Mouse (Mus musculus) megakaryocyte progenitor cell, adult 5-6 weeks (primary cell): Measurements from ENCODE around the gene B3gntl1. TPM values are rescaled to one million over a fixed set of nuclear protein-coding genes. Genes with fewer than 3 reads are reported as not detected.

Experiments
- ATAC-seq: replicated peaks from 2 replicates; pipeline ENCODE4 v1.8.0; 2016; ENCODE audit warnings: mild to moderate bottlenecking, moderate TSS enrichment, inconsistent platforms; ENCODE audit not compliant: poor library complexity
- total RNA-seq, 2 experiments: library from RNA; stranded (forward) in 1 of 2; stranded (reverse) in 1 of 2; fragments of 157-497, 149-512 nt in 1 of 2; fragments of 200-1000 nt in 1 of 2; gene quantifications; 2 replicates each; pipeline versions ENCODE4 v1.2.3 to v1.2.4; 2015 to 2017

B3gntl1 gene
- total RNA-seq (2015) (3.2 and 6.6 TPM in 2 replicates), total RNA-seq (2017) (8.0 and 8.6 TPM in 2 replicates)

DNA sequence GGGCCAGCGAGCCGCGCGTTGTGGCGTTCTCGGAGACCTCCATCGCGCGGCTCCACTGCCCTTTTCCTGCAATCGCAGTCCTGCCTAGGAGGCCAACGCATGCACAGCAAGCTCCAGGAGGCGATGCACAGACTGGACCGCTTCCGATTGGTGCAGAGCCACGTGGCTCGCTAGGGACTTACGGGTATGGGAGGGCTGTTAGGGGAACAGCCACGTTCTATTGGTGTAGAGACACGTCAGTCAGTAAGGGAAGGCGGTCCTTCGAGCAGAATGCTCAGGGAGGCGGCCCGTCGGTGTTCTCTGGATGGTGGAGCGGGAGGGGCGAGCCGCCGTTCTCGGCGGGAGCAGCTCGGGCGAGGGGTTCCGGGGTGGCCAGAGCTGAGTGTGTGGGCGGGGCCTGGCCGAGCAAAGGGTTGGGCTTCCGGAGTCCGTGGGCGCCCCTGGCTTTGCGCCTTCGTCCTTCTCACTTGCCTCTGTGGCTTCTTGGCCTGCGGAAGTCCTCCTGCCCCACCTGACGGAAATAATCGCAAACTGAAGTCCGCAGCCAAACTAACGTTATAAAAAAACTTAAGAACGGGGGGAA lies at the start of gene B3gntl1:
B3gntl1 (minus strand) TSS at position 164 of the 583 bp plus-strand sequence.
- peak; percentile 96 for ATAC-seq

DNA sequence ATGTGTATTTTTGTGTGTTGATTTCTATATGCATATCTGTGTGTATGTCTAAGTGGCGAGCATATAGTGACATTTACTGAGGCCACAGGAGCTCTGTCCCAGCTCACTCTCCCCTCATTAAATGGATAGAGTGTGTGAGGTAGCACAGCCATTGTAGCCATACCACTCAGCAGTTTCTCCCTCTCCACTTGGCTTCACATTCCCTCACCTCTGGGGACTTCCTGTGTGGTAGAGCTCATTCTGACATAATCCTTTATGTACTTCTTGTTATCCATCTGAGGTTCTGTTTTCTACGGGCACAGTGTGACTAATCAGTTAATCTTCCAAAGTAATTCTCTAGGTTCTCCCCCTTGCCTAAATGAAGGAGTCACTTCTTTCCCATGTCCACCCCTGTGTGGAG lies 49.5 kb upstream of the B3gntl1 start:
- ATAC-seq = peak; percentile 45

DNA sequence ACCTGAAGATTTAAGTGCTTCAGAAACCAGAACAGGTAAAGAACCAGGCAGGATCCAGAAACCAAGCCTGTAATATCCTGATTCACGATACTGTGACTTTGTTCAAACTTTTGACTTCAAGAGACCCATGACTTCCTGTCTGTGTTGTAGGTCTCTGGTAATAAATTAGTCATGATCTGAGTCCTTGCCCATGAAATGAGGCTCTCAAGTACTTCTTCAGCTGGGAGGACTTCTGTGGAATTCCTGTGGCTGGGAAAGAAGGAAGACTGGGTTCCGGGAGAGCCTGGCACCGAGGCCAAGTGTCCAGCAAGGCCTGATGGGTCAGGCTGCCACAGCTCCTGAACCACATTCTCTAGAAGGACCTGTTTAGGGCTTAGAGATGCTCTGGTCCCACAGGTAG lies 47.8 kb upstream of the B3gntl1 start:
- ATAC-seq = no peak

DNA sequence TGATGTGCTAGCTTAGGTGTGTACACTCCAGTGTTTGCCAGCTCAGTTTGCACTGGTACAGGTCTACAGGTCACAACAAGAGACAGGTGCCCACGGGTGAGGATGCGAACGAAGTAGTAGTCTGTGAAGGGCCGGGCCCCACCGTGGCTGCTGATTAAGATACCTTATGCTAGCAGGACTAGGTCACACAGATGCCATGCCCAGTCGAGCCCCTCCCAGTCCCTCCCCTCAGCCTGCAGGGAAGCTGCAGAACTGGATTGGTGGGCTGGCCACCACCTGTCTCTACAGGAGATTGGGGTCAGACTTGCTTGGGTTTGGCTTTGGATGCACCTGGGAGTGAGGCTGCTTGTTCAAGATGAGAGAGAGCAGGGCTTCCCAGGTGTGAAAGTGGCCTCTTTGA lies 44.8 kb upstream of the B3gntl1 start:
- no peak for ATAC-seq

DNA sequence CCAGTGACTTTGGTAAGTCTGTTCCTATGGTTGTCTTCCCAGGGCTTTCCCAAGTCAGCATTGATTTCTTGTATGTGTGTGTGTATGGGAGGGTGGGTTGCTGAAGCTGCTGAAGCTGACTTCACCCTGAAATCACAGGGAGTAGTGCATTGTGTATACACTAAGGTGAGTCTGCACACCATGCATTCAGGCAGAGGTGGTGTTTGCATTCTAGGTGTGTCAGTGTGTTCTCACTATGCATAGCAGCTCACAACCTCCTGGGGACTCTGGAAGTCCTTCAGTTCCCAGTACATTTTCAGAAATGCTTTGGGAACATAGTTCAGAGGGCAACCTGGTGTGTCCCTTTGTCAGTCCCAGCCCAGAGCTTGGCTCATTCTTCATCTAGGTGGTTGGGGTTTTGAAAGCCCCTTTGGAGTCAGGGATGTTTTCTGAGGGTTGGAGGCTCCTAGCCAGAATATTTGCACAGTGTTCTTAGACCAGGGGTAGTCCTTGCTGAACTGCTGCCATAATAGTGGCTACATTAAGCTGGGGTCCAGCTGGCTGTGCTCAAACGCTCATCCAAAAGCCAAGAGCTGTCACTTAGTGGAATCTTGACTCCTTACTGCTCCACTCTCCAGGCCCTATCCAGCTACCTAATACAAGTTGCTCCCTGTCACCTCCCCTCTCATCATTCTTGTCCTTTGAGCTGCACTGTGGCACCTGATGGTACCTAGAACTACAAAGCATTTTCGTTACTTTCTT lies 42.0 kb upstream of the B3gntl1 start:
- no peak for ATAC-seq

DNA sequence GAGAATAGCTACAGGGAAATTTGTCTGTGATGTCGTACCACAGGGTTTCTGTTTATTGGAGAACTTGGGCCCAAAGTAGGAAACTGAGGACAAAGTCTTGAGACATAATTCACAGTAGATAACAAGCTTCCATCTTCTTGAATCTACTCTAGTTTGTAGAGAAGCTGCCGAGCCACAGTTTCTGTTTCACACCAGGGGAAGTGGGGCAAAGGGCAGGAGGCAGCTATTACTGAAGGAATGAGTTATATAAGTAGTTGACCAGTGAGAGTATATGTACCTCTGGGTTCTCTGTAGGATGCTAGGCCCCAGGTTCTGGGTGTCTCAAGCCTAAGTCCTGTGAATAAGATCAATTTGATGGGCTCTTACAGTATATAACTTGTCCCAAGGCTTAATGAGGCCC lies 40.6 kb upstream of the B3gntl1 start:
- ATAC-seq = no peak

DNA sequence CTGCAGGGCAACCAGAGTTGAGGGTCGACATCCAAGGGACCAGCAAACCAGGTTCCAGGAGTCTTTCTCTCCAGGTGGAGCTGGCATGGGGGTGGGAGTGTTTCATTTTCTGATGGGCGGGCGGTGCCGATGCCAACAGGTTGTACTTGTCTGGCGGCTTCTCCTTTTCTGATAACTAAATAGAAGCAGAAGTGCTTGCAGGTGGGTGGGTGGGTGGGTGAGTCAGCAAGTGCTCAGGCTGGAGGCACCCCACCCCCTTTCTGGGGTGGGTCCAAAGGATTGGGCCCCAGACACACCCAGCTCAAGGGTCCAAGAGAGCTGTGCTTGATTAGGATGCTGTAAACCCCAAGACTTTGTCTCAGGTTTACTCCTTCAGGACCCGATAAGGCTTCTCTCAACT lies 40.0 kb upstream of the B3gntl1 start:
- no peak for ATAC-seq

DNA sequence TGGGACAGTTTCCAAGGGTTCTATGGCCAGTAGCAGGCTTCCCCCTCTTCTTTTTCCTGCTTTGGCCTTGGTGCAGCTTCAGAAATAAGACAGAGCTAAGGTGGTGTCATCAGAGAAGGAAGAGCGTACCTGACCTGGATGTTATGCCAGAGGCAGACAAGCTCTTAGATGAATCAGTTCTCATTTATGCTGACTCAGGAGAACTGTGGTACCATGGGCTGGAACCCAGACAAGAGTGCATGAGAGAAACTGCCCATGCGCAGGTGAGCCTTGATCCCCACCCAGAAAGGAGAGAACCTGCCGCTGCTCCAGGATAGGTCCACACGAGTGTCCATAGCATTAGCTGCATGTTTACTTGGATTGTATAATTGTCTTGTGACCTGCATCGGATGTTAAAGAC lies 37.3 kb upstream of the B3gntl1 start:
- no peak for ATAC-seq

DNA sequence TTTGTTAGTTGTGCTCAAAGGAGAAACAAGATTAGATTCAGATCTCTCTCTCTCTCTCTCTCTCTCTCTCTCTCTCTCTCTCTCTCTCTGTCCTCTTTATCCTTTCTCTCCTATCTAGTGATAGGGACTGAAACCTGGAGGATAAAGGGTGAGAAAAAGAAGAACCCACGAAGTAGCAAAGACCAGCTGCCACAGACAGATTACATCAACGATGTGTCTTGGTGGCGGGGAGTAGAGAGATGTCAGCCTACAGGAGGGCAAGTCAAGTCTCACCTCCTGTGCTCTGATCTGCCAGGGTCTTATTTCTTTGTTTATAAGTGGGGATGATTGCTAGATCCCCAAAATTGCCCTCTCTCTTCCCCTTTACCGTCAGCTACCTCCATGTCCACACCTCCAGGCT lies 36.3 kb upstream of the B3gntl1 start:
- no peak for ATAC-seq

DNA sequence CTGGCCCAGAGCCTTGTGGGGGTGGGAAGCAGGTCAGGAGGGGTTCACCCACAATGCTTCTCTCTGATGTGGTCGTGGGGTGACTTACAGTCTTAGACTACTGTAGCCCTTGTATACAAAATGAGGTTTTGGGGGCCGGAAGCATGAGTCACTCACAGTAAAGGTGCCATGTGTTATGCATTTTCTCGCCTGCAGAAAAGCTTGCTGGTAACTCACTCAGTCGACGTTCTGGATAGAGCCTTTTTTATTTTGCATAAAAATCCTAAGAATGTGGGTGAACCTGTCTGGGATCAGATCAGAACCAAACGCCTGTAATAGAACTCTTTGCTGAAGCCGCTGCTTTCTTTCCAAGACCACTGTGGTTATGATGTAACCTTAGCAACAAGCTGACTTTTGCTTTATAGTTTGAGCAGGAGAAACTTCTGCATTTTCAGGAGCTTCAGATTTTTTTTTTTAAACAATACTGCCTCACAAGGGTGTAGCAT lies 33.6 kb upstream of the B3gntl1 start:
- ATAC-seq = peak; percentile 46

DNA sequence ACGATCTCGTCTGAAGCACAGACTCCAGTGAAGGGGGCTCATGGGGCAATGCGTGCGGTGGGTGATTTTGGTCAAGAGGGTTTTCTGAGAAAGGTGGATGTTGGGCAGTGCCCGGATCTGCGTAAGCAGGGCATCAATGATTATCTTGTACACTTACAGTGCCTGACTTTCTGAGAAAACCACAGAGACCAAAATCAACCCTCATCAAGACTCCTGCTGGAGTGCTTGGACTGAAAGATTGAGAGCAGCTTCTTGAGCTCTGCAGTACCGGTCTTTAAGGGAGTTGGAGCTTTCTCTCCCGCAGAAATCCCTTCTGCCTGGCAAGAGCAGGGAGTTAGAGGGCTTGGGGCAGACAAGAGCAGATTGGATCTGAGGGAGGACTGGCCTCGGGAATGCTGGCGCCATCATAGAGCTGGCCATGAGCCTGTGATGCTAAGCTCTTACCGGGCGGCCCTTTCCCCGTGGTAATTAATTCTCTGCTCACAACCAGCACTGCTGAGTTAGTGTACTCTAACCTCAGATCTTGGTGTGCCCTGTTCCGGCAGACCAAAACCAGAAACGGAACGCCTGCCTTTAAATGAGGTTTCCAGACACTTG lies 30.8 kb upstream of the B3gntl1 start:
- ATAC-seq = peak; percentile 4

DNA sequence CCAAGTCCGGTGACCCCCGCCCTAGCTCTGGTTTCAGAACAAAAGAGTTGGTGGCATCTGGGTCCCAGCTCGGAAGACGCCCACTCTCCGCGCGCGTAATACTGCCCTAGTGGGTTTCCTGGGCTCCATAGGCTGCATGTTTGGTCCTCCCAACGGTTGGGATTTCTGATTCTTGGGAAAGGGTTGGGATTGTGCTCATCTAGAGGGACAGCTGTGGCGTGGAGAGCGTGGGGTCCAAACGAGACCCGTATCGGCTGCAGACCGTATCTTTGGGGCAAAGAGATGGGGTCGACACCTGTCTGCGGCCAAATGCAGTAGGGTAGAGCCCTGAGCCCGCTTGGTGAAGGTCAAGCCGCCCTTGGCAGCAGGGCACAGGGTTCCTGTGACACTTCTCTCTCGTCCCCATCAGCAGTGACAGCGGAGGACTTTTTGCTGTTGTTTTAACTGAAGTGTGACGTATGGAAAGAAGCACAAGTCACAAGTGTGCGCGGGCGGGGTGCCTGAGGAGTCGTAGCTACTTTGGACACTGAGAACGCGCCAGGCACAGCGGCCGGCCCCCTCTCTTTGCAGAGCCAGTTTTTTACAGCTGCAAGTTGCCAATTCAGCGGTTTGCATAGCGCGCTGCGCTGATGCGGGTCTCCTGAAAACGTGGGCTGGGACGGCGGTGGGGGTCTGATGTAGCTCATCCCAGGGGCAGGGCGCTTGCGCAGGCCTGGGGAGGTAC lies 30.1 kb upstream of the B3gntl1 start:
- peak; percentile 33 for ATAC-seq

DNA sequence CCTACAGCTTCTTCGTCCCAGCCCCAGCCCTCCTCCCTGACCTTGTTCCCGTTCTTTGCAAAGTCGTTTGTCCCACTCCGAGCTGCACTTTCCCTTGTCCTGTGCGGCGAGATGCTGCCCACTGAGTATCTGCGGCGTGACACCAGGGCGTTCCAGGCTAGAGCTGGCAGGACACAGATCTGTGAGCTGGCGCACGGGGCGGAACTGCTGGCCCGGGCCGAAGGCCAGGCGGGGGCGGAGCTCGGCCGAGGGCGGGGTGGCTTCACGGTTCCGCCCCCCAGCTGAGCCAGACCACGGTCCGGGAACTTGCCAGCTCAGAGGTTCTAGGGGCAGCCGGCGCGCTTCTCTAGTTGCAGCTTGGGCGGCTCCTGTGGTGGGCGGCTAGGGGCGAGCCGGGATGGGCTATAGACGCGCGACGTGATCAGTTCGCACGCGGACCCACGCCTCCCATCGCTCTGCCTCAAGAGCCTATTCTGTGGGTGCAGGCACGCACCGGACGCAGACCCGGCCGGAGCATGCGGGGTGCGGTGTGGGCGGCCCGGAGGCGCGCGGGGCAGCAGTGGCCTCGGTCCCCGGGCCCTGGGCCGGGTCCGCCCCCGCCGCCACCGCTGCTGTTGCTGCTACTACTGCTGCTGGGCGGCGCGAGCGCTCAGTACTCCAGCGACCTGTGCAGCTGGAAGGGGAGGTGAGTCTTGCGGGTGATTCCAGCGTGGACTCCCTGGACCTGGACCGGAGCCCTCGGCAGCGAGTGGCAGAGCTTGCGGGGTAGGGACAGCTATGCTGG lies 29.4 kb upstream of the B3gntl1 start:
- ATAC-seq = peak; percentile 74

DNA sequence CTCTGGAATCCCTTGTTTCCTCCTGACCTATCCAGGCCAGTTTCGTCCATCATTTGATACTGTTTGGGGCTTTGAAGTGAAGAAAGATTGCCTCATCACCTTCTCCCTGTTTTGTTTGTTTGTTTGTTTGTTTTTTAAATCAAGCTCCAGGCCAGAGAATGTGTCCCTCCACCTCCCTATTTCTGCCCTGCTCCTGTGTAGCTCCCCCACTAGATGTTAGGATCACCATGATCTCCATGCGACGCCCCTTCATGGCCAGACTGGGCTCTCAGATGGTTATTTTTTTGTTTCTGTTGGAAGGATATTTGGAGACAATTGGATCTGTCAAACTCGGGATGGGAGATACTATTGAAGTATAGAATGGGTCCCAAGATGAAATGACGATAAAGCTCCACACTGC lies 28.3 kb upstream of the B3gntl1 start, which contains the start of gene Metrnl:
Metrnl (plus strand) TSS at position 301 of the 400 bp plus-strand sequence.
- no peak for ATAC-seq

DNA sequence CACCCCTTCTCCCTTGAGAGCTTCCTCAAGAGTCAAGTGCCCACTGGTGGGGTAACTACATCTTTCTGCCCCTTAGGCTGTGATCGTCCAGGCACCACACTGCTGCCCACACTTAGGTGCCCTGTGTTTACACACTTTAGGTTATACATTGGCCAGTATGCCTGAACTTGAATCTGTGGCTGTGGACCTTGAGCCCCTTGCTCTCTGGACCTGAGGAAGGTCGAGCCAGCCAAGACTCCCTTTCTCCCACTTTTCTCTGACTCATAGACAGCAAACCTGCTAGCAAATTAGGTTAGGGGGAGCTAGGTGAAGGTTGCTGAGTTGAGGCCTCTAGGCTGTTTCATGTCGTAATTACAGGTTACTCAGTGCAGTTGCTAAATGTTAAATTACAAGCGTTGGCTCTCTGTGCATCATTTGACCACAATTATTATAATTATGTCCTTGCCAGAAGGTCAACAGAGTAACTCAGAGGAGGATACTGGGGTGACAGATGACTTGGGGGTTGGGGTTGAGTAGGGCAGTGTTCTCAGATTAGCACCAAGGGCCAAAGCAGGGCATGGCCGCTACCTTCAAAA lies 25.5 kb upstream of the B3gntl1 start:
- no peak for ATAC-seq

DNA sequence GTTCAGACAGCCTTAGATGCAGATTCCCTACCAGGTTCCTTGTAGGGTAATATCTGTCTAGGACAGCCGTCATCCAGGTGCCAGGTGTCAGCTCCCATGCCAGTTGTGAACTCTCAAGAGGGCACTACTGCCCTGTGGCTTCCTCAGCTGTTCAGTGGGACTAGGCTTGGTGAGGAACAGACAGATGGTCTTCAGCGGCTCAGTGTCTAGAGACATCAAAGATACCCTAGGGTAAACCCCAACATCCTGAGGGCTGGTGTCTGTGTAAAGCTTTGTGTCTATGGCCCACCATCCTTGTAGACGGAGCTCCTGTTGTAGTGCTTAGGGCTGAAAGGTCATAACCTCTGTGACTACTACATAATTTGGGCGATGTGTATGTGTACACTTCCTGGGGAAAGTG lies 24.3 kb upstream of the B3gntl1 start:
- no peak for ATAC-seq

DNA sequence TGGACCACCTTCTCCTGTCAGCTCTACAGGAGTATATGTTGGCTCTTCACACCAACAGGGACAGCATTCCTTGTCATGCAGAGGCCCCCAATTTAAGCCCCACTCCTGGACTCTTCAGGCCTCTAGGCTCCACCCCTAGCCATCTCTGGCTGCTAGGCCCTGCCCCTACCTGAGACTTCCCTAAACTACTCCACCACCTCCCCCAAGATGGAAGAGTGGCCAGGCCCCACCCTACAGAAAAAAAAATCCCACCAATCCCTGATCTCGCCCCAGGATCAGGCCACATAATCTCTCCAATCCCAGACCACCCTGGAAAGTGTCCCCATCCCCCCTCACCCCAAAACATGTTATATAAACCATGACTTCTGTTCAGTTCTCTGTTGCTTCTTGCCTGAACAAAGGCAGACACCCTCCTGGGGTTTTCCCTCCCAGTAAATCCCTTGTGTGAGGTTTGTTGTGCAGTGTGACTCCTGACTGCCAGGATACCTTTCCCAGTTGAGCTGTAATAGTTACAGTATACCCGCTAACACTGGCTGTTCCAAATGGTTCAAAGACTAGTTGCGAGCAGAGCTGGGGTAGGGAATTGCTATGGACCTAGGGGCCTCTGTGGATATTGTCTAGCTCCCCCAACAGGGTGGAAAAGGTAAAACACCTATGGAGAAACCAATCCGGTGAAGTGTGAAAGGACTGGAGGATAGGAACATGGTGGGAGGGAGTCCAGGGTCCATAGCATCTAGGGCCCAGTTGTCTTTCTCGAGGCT lies 22.5 kb upstream of the B3gntl1 start:
- peak; percentile 54; the same call in 1 of the 2 replicates for ATAC-seq

DNA sequence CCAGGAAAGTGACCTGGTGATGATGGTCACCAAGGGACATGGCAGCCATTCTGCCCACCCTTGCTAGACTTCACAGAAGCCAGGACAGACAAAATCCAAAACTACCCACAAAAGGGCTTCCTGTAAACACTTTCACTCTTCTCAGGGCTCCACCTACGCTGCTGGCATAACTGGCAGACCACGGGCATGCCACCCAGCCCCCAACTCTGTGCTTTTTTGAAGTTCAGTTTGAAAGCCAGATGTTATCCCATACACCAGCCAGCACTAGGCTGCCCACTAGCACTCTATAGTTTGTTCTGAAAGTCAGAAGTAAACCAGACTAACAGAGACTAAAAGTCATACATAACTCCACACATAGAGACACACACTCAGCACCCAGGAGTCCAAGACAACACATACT lies 15.1 kb upstream of the B3gntl1 start:
- ATAC-seq = peak; percentile 49

DNA sequence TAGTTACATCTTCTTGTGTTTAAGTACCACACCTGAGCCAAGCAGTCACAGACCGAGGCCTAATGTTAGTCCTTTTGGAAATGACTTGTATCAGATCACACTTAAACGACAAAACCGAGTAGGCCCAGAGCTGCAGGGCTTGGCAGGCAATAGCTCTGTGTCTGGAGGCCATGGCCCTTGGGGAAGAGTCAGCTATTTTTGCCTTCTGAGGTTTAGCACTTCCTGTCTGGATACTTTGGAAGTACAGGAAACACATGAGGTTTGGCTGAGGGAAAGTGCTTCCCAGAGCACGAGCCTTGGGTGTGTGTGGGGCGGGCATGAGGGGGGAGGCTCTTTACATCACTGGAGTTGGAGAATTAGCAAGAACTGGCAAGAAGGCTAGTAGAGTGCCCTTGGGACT lies 13.7 kb upstream of the B3gntl1 start:
- ATAC-seq = no peak

DNA sequence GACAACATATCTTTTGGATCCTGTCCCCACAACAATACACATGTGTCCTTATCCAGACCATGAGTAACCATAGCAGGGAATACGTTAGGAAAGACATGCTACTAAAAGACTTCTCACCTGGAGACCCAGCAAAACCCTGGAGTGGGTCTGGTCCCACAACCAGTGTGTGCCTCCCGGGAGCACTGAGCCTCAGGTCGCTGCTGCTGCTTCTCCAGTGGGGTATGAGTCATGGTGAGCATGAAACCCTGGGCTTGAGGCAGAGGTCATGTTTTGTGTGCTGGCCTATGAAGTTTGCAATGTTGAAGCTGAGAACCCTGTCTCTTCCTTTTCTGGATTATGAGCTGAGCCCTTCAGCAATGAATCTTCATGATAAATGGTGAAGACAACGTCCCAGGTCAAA lies 13.1 kb upstream of the B3gntl1 start:
- no peak for ATAC-seq
